Mouse (Mus musculus) adrenal gland, adult 8-10 months (tissue): ENCODE data around the gene Tspear. TPM values are rescaled to one million over a fixed set of nuclear protein-coding genes. Genes with fewer than 3 reads are reported as not detected.
"Not testable (repeated sequence)": the region's sequence is repeated elsewhere in the genome, so short reads cannot be mapped to it uniquely, and the experiment has no call there.

Source experiments
- DNase-seq: peaks from one replicate; pipeline ENCODE4 v3.0.0; 2022
- total RNA-seq, 4 experiments: library from RNA; stranded (reverse); gene quantifications; 2 replicates each; pipeline ENCODE4 v1.2.4; 2022

Tspear gene
- total RNA-seq, 4 experiments from 2014 or later = 0.15 to 1.4 (median 0.81) TPM

- no peak for DNase-seq
These were observed 27.4 kb downstream of the Tspear start for GRCm38 (mm10) chr10:77713734-77714133.

- no peak for DNase-seq
These were observed 29.1 kb downstream of the Tspear start, which contains the start of gene Gm10142 for GRCm38 (mm10) chr10:77715507-77715906. TSS of gene Gm10142 (plus strand) at chr10:77715807.

DNA sequence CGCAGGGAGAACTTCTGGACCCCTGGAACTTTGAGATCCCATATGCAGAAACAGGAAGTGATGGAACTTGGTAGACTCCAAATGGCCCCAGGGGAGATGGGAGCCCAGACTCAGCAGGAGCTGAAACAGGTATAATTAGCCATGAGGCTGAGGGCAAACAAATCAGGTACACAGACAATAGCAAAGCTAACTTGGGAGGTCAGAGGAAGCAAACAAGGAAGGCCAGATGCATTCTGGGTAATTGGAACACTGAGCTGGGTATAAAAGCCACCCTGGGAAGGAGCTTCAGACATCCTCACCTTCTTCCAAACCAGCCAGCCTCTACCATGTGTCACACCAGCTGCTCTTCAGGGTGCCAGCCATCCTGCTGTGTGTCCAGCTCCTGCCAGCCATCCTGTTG is 33.9 kb downstream of the Tspear start, which contains the start of gene Krtap12-1:
Gene Krtap12-1 (plus strand): TSS at position 301 of the 400 bp plus-strand sequence.
- not testable (repeated sequence) for DNase-seq

DNA sequence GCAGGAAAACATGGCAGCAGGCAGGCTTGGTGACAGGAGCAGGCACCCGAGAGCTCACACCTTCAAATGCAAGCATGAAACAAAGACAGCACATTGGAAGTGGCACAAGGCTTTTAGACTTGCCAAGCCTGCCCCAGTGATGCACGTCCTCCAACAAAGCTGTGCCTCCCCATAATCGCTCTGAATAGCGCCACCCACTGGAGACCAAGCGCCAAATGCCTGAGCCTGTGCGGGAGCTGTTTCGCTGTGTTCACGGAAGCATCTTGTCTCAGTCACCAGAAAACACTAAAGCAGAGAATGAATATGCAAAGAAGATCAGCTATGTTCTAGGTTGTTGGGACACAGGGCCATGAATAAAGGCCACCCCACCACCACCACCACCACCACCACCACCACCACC is 38.5 kb downstream of the Tspear start:
- no peak for DNase-seq

GRCm38 (mm10) chr10:77726186-77726585 is 39.8 kb downstream of the Tspear start, which contains the start of gene Gm10100:
TSS of gene Gm10100 (plus strand) at chr10:77726486.
- no peak for DNase-seq

DNA sequence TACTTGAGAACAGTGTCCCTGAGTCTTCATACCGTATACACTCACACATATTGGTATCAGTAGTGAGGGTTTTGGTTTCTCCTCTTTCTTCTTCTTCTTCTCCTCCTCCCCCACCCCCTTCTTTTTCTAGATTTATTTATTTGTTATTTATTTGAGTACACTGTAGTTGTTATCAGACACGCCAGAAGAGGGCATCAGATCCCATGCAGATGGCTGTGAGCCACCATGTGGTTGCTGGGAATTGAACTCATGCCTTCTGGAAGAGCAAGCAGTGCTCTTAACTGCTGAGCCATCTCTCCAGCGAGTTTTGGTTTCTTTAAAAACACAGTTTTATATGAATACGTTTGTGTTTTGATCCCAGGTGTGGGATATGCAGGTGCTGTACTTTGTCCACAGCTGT is 41.9 kb downstream of the Tspear start:
- DNase-seq = no peak

- no peak for DNase-seq
These were observed 42.9 kb downstream of the Tspear start for GRCm38 (mm10) chr10:77729241-77729640.

DNA sequence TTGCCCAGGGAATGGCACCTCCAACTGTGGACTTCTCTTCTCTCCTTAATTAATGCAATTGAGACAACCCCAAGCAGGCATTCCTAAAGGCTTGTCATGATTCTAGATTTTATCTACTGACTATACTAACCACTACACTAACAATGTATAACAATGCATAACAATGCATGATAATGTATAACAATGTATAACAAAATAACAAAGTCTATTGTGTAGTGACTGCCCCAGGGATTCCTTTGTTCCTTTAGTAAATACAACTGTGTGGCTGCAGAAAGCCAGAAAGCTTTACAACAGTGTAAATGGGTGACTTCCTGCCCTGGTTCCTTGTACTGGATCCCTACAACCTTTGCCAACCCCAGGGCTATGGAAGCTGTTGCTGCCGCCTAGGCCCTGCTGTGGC is 49.6 kb downstream of the Tspear start:
- no peak for DNase-seq

DNA sequence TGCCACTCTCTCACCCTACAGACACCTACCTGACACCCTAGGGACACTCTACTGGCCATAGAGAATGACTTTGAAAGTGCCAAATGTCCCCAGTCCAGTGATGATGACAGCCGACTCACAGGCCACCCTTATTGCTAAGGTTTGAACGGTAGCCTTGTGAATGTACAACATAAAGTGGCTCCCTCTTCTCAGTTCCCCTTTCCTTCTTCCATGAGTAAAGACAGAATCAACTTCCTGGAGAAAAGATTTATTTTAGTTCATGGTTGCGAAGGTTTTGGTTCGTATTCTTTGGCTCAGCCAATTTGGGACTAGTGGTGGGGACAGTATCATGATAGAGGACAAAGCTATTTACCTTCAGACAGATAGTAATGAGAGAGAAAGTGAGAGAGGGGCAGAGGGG is 52.6 kb downstream of the Tspear start:
- no peak for DNase-seq

DNA sequence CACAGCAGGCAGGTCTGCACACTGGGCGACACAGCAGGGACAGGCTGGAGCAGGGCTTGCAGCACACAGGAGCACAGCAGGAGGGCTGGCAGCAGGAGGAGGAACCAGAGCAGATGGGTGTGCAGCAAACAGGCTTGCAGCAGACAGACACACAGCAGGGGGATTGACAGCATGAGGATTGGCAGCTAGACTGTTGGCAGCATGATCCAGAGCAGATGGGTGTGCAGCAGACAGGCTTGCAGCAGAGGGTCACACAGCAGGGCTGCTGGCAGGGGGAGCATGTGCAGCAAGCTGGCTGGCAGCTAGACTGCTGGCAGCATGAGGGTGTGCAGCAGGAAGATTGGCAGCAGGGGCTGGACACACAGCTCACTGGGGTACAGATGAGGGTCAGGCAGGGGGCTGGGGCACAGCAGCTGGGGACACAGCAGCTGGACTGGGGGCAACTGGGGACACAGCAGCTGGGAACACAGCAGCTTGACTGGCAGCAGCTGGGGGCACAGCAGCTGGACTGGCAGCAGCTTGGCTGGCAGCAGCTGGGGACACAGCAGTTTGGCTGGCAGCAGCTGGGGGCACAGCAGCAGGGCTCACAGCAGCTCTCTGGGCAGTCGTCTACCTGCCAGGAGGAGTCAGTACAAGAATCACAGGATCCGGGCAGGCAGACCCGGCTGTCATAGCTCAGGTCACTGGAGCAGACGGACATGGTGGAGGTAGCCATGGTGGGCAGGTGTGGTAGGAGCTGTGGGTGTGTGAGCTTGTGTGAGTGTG is 55.7 kb downstream of the Tspear start, which contains the start of gene Gm18596:
Gene Gm18596 (minus strand): TSS at position 715 of the 765 bp plus-strand sequence.
- not testable (repeated sequence) for DNase-seq

- DNase-seq = not testable (repeated sequence)
These were observed 64.3 kb downstream of the Tspear start for GRCm38 (mm10) chr10:77750686-77751085.

DNA sequence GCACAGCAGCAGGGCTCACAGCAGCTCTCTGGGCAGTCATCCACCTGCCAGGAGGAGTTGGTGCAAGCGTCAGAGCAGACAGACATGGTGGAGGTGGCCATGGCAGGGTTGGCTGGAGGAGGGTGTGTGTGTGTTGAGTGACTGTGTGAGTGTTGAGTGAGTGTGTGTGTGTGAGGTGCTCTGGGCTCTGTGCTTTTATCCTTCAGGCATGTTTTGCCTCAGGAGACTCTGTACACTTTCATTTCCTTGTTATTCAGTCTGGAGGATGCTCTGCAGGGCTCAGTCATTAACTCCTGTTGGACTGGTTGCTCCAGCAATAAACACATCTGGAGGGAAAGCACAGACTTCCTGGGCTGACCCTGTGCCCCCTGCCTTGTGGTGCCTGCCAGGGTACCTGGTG is 64.9 kb downstream of the Tspear start, which contains the start of gene Gm9736:
Gene Gm9736 (minus strand): TSS at position 101 of the 400 bp plus-strand sequence.
- DNase-seq = not testable (repeated sequence)

GRCm38 (mm10) chr10:77752312-77752711 is 65.9 kb downstream of the Tspear start:
- not testable (repeated sequence) for DNase-seq

- no peak for DNase-seq
These were observed 67.1 kb downstream of the Tspear start for GRCm38 (mm10) chr10:77753448-77753847.

GRCm38 (mm10) chr10:77759582-77759981 is 73.2 kb downstream of the Tspear start, which contains the start of gene Gm3233:
TSS of gene Gm3233 (minus strand) at chr10:77759682.
- not testable (repeated sequence) for DNase-seq

DNA sequence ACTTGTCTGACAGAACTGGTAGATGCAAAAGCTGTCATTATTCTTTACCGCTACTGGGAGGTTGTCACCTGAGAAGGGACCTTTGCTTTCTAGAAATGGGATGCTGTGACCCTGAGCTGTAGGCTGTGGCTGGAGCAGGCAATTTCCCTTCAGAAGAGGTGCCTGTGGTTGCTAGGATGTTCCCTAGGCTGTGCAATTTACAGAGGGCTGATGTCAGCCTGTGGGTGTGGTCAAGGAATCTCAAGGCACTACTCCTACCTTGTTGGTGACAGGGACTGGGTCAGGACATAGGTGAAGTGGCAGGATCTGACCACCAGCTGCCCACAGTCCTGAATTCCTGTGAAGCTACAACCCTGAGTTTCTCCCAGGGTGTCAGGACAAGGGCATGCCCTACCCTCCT is 83.4 kb downstream of the Tspear start:
- no peak for DNase-seq

DNA sequence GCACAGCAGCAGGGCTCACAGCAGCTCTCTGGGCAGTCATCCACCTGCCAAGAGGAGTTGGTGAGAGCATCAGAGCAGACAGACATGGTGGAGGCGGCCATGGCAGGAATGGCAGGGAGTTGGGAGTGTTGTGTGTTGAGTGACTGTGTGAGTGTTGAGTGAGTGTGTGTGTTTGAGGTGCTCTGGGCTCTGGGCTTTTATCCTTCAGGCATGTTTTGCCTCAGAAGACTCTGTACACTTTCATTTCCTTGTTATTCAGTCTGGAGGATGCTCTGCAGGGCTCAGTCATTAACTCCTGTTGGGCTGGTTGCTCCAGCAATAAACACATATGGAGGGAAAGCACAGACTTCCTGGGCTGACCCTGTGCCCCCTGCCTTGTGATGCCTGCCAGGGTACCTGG is 84.9 kb downstream of the Tspear start, which contains the start of gene Gm3238:
Gene Gm3238 (minus strand): TSS at position 101 of the 400 bp plus-strand sequence.
- not testable (repeated sequence) for DNase-seq

DNA sequence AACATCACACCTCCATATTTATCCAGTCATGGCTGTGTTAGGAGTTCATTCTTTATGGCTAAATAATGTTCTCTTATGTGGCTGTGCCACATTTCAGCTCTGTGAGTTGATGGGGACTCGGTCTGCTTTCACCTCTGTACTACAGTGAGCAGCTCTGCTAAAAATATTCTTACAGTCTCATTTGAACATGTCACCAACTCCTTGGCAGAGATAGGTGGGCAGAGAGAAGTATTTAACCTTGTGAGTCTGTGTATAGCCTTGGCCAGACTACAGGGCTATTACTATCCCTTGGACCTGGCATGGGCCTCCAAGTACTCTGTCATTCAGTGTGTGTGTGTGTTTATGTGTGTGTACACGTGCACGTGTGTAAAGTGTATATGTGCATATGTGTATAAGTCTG is 85.8 kb downstream of the Tspear start:
- DNase-seq = not testable (repeated sequence)

DNA sequence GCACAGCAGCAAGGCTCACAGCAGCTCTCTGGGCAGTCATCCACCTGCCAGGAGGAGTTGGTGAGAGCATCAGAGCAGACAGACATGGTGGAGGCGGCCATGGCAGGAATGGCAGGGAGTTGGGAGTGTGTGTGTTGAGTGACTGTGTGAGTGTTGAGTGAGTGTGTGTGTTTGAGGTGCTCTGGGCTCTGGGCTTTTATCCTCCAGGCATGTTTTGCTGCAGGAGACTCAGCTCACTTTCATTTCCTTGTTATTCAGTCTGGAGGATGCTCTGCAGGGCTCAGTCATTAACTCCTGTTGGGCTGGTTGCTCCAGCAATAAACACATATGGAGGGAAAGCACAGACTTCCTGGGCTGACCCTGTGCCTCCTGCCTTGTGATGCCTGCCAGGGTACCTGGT is 90.5 kb downstream of the Tspear start, which contains the start of gene Gm7138:
Gene Gm7138 (minus strand): TSS at position 101 of the 400 bp plus-strand sequence.
- not testable (repeated sequence) for DNase-seq

- not testable (repeated sequence) for DNase-seq
These were observed 96.1 kb downstream of the Tspear start, which contains the start of gene Gm3250 for GRCm38 (mm10) chr10:77782442-77782841. TSS of gene Gm3250 (minus strand) at chr10:77782542.

DNA sequence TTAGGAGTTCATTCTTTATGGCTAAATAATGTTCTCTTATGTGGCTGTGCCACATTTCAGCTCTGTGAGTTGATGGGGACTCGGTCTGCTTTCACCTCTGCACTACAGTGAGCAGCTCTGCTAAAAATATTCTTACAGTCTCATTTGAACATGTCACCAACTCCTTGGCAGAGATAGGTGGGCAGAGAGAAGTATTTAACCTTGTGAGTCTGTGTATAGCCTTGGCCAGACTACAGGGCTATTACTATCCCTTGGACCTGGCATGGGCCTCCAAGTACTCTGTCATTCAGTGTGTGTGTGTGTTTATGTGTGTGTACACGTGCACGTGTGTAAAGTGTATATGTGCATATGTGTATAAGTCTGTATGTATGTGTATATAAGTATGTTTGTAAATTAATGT is 97.0 kb downstream of the Tspear start:
- DNase-seq = not testable (repeated sequence)

GRCm38 (mm10) chr10:77787876-77788275 is 101.5 kb downstream of the Tspear start, which contains the start of gene Gm7137:
TSS of gene Gm7137 (minus strand) at chr10:77788200.
- DNase-seq = not testable (repeated sequence)

DNA sequence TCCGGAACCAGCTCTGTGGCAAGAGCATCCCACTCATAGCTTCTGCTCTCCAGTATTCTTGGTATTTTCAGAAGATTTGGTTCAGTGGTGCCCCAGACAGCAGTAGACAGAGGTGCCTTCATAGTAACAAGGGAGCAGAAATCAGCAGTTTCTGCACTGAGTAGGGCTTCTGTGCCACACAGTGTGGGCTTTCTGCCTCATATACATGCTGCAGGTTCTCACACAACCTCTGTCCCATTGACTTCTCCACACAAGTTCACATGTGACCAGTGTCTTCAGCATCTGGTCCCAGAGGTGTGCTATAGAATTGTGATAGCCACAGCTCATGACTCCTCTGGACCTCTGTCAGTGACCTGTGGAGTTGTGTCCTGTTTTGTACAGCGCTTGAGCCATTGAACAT is 102.3 kb downstream of the Tspear start:
- DNase-seq = no peak
